Mouse (Mus musculus) spleen, embryonic (tissue): ENCODE data around the gene Rdm1.
"Not testable (repeated sequence)": the region's sequence is repeated elsewhere in the genome, so short reads cannot be mapped to it uniquely, and the experiment has no call there.

Experiments
- CTCF ChIA-PET: fragments of 350-600 bp; sonication (Branson Sonifier 250); formaldehyde crosslinking; loops from one replicate; lab custom pipeline; 2022; lab: Charles Lee

The Rdm1 gene

GRCm38 (mm10) chr11:101626995-101627856 is at the start of gene Rdm1:
Gene Rdm1 (plus strand): TSS chr11:101627195.
- CTCF ChIA-PET = interaction anchor here (0.6 to 0.7 kb wide), 2 partner anchors 13 to 43 kb away, joined by 3 to 4 read pairs; no protein-coding TSS in a partner anchor

- CTCF ChIA-PET = no interaction called here
Observed at GRCm38 (mm10) chr11:101581081-101581764, 45.8 kb upstream of the Rdm1 start.

- CTCF ChIA-PET = interaction anchor here (1.1 kb wide), 1 partner anchor 20 kb away, joined by 3 read pairs; no protein-coding TSS in a partner anchor
Observed at GRCm38 (mm10) chr11:101582054-101583035, 44.6 kb upstream of the Rdm1 start, which contains the start of gene Tmem106a. Gene Tmem106a (plus strand): TSS chr11:101582242.

DNA sequence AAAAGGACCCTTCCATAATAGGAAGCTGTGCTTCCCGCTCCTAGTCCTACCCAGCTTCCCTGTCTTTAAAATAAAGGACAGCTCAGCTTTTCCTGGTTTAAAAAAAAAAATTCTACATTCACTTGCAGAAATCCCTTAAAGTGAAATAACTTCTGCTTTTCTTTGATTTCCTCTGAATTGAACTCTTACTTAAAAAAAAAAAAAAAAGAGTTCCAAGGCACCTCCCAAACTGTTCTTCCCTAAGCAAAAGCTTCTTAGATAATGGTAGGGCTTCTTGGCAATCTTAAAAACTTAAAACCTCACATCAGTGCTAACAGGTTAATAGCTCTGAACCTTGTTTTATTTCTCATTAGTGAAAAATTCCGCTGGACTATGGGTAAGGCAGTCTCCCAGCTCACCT is 43.8 kb upstream of the Rdm1 start:
- CTCF ChIA-PET = interaction anchor here (1.1 kb wide), 1 partner anchor 20 kb away, joined by 3 read pairs; no protein-coding TSS in a partner anchor

- CTCF ChIA-PET = not testable (repeated sequence)
Observed at GRCm38 (mm10) chr11:101585031-101585430, 42.0 kb upstream of the Rdm1 start.

DNA sequence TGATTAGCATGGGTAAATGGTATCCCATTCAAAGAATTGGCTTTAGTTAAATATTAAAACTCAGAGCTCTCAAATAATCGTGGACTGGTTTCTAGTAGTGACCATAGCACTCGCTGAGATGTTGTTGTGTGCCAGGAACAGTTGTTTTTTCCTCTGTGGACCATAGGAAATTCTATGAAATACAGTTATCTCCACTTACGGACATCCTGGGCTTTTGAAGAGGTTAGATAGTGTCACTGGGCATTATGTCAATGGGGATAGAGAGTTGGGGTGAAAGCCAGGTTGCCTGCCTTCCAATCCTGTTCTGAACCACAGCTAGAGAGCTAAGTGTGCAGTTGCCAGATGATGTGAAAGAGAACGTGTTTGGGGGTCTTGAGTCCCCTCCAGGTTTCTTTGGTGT is 41.2 kb upstream of the Rdm1 start:
- CTCF ChIA-PET = interaction anchor here (0.5 kb wide), 1 partner anchor 40 kb away, joined by 3 read pairs; no protein-coding TSS in a partner anchor

GRCm38 (mm10) chr11:101587676-101588075 is 39.3 kb upstream of the Rdm1 start:
- CTCF ChIA-PET = no interaction called here

DNA sequence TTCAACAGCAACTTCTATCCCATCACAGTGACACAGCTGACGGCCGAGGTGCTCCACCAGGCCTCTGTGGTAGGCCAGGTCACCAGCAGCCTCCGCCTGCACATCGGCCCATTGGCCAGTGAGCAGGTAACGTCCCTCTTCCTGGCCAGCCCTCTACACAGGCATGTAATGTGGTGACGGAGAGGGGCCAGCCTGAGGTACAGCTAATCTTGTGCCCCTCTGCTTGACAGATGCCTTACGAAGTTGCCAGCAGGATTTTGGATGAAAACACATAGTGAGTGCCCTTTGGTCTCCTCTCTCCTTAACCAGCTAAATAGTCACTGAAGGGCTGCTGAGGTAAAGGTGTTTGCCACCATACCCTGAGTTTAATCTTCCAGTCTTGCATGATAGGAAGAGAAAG is 38.1 kb upstream of the Rdm1 start:
- CTCF ChIA-PET = no interaction called here

DNA sequence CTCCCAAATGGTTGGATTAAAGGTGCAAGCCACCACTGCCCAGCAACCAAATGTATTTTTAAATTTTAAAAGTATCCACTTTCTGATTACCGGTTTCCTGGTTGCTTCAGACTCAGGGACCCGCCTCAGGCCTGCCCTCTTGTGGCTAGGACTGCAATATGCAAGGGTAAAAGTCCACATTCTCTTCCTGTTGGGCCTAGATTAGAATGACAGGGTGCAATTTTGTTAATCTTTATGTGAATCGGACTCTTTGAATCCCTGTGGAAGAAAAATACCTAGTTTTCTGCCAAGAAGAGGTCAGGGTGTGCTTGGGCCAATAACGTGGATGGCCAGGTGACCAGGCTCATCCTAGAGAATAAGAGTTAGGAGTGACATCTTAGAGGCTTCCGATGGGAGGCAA is 37.6 kb upstream of the Rdm1 start:
- CTCF ChIA-PET = no interaction called here

DNA sequence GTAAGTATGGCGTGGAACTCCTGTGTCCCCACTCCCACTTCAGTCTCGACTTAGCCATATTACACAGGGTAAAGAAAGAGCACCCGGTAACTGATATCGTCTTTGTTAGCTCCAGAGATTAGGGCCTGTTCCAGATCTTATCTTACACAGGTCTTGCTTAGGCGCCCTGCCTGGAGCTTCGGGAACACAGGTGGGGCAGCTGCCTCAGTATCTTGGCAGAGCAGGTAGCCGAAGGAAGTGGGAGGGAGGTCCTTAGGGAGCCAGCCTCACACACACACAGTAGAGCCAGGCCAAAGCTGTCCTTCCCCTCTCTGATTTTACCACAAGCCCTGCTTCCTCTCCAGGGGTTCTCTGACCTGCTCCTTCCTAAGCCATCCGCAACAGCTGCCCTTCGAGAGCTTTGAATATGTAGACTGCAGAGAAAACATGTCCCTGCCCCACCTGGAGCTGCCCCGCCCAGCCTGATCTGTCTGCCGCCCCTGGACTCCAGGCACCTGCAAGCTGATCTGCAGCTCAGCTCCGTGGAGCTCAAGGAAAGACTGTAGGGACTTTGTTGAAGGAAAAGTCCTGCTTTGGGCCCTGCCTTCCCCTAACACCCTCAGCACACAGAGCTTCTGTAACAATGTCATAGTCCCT is 36.9 kb upstream of the Rdm1 start:
- CTCF ChIA-PET = interaction anchor here (0.5 kb wide), 1 partner anchor 799 kb away, joined by 3 read pairs; no protein-coding TSS in a partner anchor

DNA sequence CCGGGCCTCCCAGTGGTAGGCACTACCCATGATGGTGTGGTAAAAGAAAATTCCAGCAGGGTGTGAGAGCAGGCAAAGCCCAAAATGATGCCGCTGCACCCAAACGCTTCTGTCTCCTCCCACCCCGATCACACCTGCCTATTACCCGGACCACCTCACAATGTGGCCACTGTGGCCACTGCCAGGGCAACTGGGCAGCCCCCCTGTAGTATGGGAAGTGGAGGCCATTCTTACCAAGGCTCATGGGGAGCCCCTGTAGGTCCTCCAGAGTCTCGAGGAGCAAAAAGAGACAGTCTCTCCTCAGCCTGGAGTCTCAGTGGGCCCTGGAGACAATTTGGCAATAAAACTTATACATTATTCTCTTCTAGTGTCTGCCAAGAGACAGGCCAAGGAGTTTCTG is 27.8 kb upstream of the Rdm1 start, which contains the start of gene Gm11634:
TSS of gene Gm11634 (minus strand) at position 101 of the 400 bp plus-strand sequence.
- CTCF ChIA-PET = no interaction called here

DNA sequence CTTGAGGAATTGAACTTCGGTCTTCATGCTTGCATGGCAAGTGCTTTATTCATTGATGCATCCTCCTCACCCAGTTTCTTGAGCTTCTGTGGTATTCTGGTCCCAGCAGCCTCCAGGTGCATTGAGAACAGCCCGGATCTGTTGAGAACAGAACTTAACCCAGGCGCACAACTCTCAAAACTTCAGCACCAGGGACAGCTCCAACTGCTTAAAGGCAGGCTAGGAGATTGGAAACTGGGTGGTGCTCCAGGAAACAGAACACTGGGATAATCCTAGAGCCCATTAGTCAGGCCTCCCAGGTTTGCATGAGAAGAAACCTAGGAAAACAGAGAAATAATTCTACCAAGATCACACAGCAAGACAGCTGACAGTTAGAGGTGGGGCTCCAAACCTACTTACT is 24.5 kb upstream of the Rdm1 start:
- CTCF ChIA-PET = no interaction called here

DNA sequence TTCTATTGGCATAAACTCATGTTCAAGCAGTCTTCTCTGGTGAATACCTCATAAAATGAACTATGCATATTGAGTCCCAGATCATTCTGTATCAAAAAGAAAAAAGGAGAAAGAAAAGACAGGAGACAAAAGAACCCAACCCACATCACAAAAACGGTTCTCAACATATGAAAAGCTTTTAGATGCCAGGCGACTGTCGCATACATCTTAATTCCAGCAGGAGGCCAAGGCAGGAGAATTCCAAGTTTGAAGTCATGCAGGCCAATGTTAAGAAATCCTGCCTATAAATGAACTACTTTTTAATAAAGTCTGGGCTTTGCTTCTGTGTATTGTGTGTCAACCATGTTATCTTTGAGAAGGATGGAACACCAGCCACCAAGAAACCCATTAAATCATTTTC is 22.9 kb upstream of the Rdm1 start:
- CTCF ChIA-PET = no interaction called here

- CTCF ChIA-PET = not testable (repeated sequence)
Observed at GRCm38 (mm10) chr11:101604531-101605453, 22.2 kb upstream of the Rdm1 start.

- CTCF ChIA-PET = not testable (repeated sequence)
Observed at GRCm38 (mm10) chr11:101607134-101607533, 19.9 kb upstream of the Rdm1 start.

- CTCF ChIA-PET = no interaction called here
Observed at GRCm38 (mm10) chr11:101610445-101610844, 16.6 kb upstream of the Rdm1 start.

DNA sequence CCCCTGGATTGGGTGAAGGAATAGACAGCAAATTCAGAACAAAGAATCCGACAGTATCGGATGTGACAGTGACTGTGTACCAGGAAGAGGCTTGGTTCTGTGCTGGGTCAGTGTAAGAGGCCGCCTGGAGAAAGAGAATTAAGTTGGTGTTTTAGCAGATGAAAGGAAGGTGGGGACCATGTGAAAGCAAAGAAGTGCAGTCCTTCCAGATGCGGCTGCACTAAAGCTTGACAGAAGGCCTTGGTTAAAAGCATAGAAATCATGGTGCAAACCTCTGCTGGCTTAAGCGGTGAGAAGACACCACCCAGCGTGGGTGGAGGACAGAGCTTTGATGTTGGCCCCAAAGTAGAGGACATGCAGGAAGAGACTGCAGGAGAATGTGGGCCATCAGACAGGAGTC is 13.4 kb upstream of the Rdm1 start:
- CTCF ChIA-PET = no interaction called here

- CTCF ChIA-PET = no interaction called here
Observed at GRCm38 (mm10) chr11:101614116-101614515, 12.9 kb upstream of the Rdm1 start.

- CTCF ChIA-PET = interaction anchor here (0.5 kb wide), 1 partner anchor 19 kb away, joined by 3 read pairs; no protein-coding TSS in a partner anchor
Observed at GRCm38 (mm10) chr11:101615380-101615779, 11.6 kb upstream of the Rdm1 start.
